Mouse (Mus musculus) G1E (cell line): ENCODE measurements around the gene Rasa3. TPM values are rescaled to one million over a fixed set of nuclear protein-coding genes. Genes with fewer than 3 reads are reported as not detected.

Experiments
- ATAC-seq: 2 replicates; pipeline ENCODE4 v1.8.0; 2016; ENCODE audit warnings: mild to moderate bottlenecking; ENCODE audit not compliant: insufficient number of reproducible peaks, poor library complexity, low FRiP score, severe bottlenecking; ENCODE audit errors: extremely low read depth
- DNase-seq: peaks from one replicate; pipeline ENCODE4 v3.0.0; 2012; ENCODE audit warnings: low spot score
- H3K27me3 ChIP-seq: 2 replicates; pipeline ENCODE4 v1.6.1; 2012; ENCODE audit warnings: mild to moderate bottlenecking, low read length, inconsistent platforms; ENCODE audit not compliant: insufficient read depth
- H3K36me3 ChIP-seq: replicated peaks from 2 replicates; pipeline ENCODE3; 2012; ENCODE audit warnings: mild to moderate bottlenecking, inconsistent platforms
- H3K4me1 ChIP-seq: 2 replicates; pipeline ENCODE4 v1.6.1; 2012; ENCODE audit warnings: low read depth, low read length, inconsistent platforms, mixed read lengths; ENCODE audit not compliant: insufficient read depth
- H3K4me3 ChIP-seq: 2 replicates; pipeline ENCODE4 v1.5.1; 2012; ENCODE audit warnings: low read depth, mild to moderate bottlenecking, inconsistent platforms, low read length, moderate library complexity, mixed read lengths
- H3K9me3 ChIP-seq: replicated peaks from 2 replicates; pipeline ENCODE4 v1.6.1; 2012; ENCODE audit warnings: inconsistent platforms
- CTCF ChIP-seq: IDR thresholded peaks from 2 replicates; pipeline ENCODE4 v1.5.1; 2012; ENCODE audit warnings: low read depth, low read length, inconsistent platforms, mixed read lengths
- GATA1 ChIP-seq: IDR thresholded peaks from 2 replicates; pipeline ENCODE4 v1.6.1; 2012; ENCODE audit warnings: borderline replicate concordance, low read length, inconsistent platforms, mixed read lengths
- GATA2 ChIP-seq: IDR thresholded peaks from 2 replicates; pipeline ENCODE4 v1.6.1; 2012; ENCODE audit warnings: low read depth, low read length, inconsistent platforms, borderline replicate concordance
- POLR2AphosphoS5 ChIP-seq: IDR thresholded peaks from 2 replicates; pipeline ENCODE4 v1.6.1; 2012; ENCODE audit warnings: low read depth, low read length, inconsistent platforms; ENCODE audit not compliant: insufficient replicate concordance
- TAL1 ChIP-seq: conservative IDR thresholded peaks from 2 replicates; pipeline ENCODE4 v1.6.1; 2012; ENCODE audit warnings: low read depth, low read length, inconsistent platforms, mixed read lengths
- polyA plus RNA-seq: library from polyadenylated mRNA; stranded (reverse); fragments of >175 nt; gene quantifications from 2 replicates; pipeline ENCODE4 v1.2.3, GENCODE M21; 2012
- total RNA-seq, 2 experiments: library from RNA; stranded (forward) in 1 of 2; stranded (reverse) in 1 of 2; fragments of 200-1000 nt in 1 of 2; fragments of >200 nt in 1 of 2; fragmentation: Nextera tagmentation in 1 of 2; gene quantifications; 2 replicates each; pipeline ENCODE4 v1.2.3; 2014 to 2017

The Rasa3 gene
- total and polyA plus RNA-seq, 3 experiments: 0.02 to 0.11 TPM; not detected in 1

- ATAC-seq (no peak), DNase-seq (no peak)
- Histone ChIP-seq H3K4me3 (no peak overlapping the region), H3K27me3 (no peaks in the 10 kb centered on the region), H3K36me3 (no peaks in the 10 kb centered on the region), H3K4me1 (no peaks in the 10 kb centered on the region), H3K9me3 (no peaks in the 10 kb centered on the region)
- TF ChIP-seq GATA2: no peak
Observed at GRCm38 (mm10) chr8:13687941-13688340, 10.5 kb upstream of the Rasa3 start.

GRCm38 (mm10) chr8:13687101-13687717 lies 9.8 kb upstream of the Rasa3 start:
- Histone ChIP-seq H3K4me1 (no peaks in the 10 kb centered on the region), H3K9me3 (no peaks in the 10 kb centered on the region)

GRCm38 (mm10) chr8:13686426-13686825 lies 9.0 kb upstream of the Rasa3 start:
- no peak for ATAC-seq
- Histone ChIP-seq H3K4me1 (no peaks in the 10 kb centered on the region), H3K27me3 (no peaks in the 10 kb centered on the region), H3K4me3 (no peak overlapping the region), H3K36me3 (no peaks in the 10 kb centered on the region), H3K9me3 (no peaks in the 10 kb centered on the region)
- TF ChIP-seq POLR2AphosphoS5: no peak
- TF ChIP-seq TAL1: no peak
- no peak for TF ChIP-seq CTCF
- TF ChIP-seq GATA1: no peak
- no peak for TF ChIP-seq GATA2
- DNase-seq: no peak

More at GRCm38 (mm10) chr8:13687101-13687717, 9.8 kb upstream of the Rasa3 start:
- TF ChIP-seq TAL1 (no peak), GATA1 (no peak), CTCF (no peak), GATA2 (no peak), POLR2AphosphoS5 (no peak)
- no peak for DNase-seq
- no peak overlapping the region for H3K4me3 ChIP-seq
- H3K36me3 ChIP-seq: no peaks in the 10 kb centered on the region
- ATAC-seq: no peak
- no peaks in the 10 kb centered on the region for H3K27me3 ChIP-seq

GRCm38 (mm10) chr8:13685674-13686314 lies 8.4 kb upstream of the Rasa3 start:
- TF ChIP-seq TAL1 (no peak), POLR2AphosphoS5 (no peak), CTCF (no peak), GATA2 (no peak)

GRCm38 (mm10) chr8:13684131-13684530 lies 6.7 kb upstream of the Rasa3 start:
- no peak for TF ChIP-seq TAL1
- DNase-seq: no peak
- H3K4me1 ChIP-seq: no peaks in the 10 kb centered on the region
- H3K4me3 ChIP-seq: no peak overlapping the region
- no peaks in the 10 kb centered on the region for H3K9me3 ChIP-seq
- H3K27me3 ChIP-seq: no peaks in the 10 kb centered on the region
- H3K36me3 ChIP-seq: no peaks in the 10 kb centered on the region
- ATAC-seq: no peak

More at GRCm38 (mm10) chr8:13685674-13686314, 8.4 kb upstream of the Rasa3 start:
- no peaks in the 10 kb centered on the region for H3K27me3 ChIP-seq
- H3K36me3 ChIP-seq: no peaks in the 10 kb centered on the region
- no peak overlapping the region for H3K4me3 ChIP-seq
- DNase-seq: no peak
- no peak for ATAC-seq
- H3K9me3 ChIP-seq: no peaks in the 10 kb centered on the region
- no peaks in the 10 kb centered on the region for H3K4me1 ChIP-seq

- H3K4me1 ChIP-seq: no peaks in the 10 kb centered on the region
- no peak for TF ChIP-seq POLR2AphosphoS5
- TF ChIP-seq GATA1: no peak
- no peak for TF ChIP-seq TAL1
- TF ChIP-seq CTCF: no peak
- TF ChIP-seq GATA2: no peak
- 0 out of 2 replicates have a peak, but pooled peaks cover 3% of the 10 kb centered on the region for H3K27me3 ChIP-seq
- DNase-seq (no peak), ATAC-seq (no peak)
- no peaks in the 10 kb centered on the region for H3K36me3 ChIP-seq
- H3K4me3 ChIP-seq: no peak overlapping the region
- H3K9me3 ChIP-seq: no peaks in the 10 kb centered on the region
Observed at GRCm38 (mm10) chr8:13678182-13678581, 779 bp upstream of the Rasa3 start.

GRCm38 (mm10) chr8:13676701-13677412 lies 546 bp downstream of the Rasa3 start:
- ATAC-seq (no peak; the same call in 1 of the 2 replicates), DNase-seq (no peak)
- no peaks in the 10 kb centered on the region for H3K36me3 ChIP-seq
- no peak overlapping the region for H3K4me3 ChIP-seq
- H3K4me1 ChIP-seq: no peaks in the 10 kb centered on the region
- no peak for TF ChIP-seq CTCF
- TF ChIP-seq POLR2AphosphoS5: no peak
- TF ChIP-seq TAL1: no peak
- TF ChIP-seq GATA2: no peak
- no peak for TF ChIP-seq GATA1
- 0 out of 2 replicates have a peak, but pooled peaks cover 3% of the 10 kb centered on the region for H3K27me3 ChIP-seq
- H3K9me3 ChIP-seq: no peaks in the 10 kb centered on the region
